Mouse (Mus musculus) embryo, embryonic 10.5 days (tissue): ENCODE measurements around the gene Platr17.
"Not testable (repeated sequence)": the region's sequence is repeated elsewhere in the genome, so short reads cannot be mapped to it uniquely, and the experiment has no call there.

ENCODE experiments used
- DNase-seq: peaks from one replicate; pipeline ENCODE4 v3.0.0-alpha.2; 2015; ENCODE audit warnings: low spot score

The Platr17 gene

DNA sequence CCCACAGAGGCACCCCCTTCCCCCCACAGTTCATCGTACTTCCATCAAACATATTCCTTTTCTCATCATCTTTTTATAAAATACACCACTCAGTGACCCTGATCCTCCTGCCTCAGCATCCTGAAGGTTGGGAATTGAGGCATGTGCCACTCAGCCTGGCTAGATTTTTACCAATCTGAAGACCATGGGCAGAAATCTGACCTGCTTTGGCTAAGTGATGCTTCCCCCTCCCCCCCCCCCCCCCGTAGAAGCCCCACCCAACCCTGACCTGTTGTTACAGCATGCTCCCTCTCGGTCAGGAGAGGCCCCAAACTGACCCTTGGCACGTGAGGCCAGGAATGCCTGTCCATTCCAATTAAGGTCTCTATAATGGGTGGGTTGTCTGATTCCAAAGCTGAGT lies at the start of gene Platr17:
Gene Platr17, plus strand, starts transcription at position 301 of the 400 bp plus-strand sequence.
- DNase-seq, result not testable (repeated sequence)

DNA sequence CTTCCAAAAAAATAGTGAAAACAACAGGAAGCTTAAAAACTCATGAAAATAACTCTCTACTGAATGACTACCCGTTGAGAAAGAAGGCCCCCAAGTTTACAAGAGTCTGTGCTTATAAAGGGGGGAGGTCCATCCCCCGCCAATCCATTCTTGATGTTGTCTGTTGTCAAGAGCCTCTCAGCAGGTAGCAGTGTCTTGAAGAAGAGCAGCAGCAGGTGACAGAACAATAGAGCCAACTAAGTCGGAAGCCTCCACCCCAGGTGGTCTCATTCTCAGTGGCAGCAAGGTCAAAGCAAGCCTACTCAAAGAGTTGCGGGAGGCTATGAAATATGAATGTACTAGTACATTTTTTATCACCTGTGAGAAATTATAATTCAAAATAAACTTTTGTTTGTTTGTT lies 47.1 kb upstream of the Platr17 start:
- DNase-seq, result no peak

DNA sequence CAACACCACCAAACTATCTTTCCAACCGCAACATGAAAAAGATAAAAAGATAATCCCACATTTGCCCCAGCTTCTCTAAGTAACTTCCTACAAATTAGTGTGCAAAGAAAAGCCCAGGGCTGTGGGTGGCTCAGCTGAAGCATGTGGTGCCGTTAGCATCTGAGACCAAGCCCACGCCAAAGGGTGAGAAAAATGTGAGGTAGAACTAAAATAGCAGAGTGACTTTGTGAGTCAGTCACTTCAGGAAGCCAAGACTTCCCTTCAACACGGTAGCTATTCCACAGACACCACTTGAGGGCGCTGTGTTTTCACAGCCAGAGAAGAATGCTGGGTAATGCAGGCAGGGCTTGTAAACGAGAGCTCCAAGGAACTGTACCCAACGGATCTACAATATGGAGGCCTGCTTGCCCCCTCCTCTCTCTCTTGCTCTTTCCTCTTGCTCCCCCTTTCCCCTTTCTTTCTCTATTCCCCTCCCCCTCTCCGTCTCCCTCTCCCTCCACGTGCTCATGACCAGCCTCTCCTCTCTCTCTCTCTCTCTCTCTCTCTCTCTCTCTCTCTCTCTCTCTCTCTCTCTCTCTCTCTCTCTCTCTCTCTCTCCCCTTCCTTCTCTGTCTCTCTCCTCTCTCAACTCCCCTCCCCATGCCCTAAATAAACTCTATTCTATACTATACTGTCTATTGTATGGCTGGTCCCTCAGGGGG lies 39.5 kb upstream of the Platr17 start:
- DNase-seq, result peak; percentile 68

DNA sequence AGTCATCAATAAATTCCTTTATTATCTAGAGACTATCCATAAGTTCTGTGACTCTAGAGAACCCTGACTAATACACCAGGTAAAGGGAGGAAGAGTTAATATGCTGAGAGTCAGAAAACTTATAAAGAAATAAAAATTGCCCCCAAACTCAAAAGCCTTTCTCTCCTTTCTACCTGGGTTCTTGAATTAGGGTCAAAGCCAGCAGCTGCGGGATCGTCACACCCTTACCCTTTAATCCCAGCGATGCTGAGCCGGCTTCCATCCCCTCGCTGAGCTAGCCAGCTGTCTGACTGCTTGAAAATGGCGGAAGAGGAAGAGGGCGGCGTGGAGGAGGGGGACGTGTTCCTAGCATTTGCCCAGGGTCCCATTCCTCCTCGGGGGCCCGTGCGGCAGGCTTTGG lies 31.4 kb upstream of the Platr17 start, which contains the start of gene Gm7029:
Gene Gm7029, plus strand, starts transcription at position 301 of the 400 bp plus-strand sequence.
- not testable (repeated sequence) for DNase-seq

DNA sequence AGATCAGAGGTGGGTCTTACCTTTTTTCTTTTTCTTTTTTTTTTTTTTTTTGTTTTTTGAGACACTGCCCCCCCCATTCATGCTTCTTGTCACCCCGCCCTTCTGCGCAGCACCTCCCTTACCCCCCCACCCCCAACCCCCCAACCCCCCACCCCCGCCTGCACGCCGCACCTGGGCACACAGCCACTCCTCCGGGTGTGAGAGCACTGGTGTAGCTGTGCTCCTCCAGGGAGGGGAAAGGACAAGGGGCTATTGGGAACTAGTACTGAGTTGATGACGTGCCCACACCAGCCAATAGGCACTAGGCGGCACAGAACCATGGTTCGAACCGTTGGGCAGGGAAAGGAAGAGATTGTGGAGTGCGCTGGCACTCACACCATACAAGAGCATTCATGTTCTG lies 30.5 kb upstream of the Platr17 start:
- DNase-seq, result no peak

DNA sequence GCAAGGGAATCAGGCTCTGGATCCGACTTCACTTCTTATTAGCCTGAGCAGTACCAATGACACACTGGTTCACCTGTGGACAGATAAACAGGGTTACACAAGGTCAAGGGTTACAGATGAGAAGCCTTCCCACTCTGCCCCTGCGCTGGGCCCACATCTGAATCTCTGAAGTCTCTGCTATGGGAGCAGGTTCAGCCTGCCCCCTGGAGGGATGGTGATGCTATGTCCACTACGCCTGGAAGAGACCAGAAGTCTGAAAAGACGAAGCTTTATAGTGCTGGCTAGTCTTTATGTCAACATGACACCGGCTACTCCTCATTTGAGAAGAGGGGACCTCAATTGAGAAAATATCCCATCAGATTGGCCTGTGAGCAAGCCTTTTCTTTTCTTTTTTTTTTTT lies 29.1 kb upstream of the Platr17 start:
- peak; percentile 42 for DNase-seq

DNA sequence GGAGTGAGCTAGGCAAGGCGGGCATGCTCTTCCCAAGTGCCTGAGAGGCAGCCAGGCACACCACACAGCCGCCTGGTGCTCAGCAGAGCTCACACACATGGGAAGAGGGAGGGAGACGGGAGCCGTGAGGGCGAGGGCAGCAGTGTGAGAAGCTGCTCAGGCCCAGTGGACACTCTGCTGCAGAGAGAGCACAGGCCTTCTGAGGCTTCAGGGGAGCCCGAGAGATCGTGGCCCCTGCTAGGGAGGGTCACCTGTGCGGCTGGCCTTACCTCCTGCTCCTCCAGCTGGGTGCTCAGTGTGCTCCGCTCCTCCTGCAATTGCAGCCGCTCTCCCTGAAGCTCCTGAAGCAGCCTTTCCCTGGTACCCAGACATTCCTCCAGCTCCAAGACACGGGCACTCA lies 20.6 kb upstream of the Platr17 start:
- DNase-seq, result not testable (repeated sequence)

DNA sequence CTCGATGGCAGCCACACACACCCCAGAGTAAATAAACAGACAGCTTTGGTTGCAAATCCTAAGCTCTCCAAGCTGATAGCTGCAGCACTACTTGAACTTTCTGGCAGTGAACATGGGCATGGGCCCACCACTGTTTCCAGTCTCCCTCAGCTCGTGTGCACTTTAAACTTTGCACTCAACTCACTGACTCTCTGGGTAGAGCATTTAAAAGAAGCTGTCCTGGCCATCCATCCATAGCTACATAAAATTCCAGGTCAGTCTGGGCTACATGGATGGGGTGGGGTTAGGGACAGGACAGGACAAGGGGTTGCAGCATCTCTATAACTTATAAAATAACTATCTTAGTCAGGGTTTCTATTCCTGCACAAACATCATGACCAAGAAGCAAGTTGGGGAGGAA lies 17.1 kb upstream of the Platr17 start:
- DNase-seq, result not testable (repeated sequence)

DNA sequence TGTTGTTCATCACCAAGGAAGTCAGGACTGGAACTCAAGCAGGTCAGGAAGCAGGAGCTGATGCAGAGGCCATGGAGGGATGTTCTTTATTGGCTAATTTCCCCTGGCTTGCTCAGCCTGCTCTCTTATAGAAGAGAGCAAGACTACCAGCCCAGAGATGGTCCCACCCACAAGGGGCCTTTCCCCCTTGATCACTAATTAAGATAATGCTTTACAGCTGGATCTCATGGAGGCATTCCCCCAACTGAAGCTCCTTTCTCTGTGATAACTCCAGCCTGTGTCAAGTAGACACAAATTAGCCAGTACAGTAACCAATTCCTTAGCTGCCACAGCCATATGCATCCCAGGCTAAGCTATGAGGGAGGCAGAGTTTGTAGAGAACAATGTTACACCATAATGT lies 16.7 kb upstream of the Platr17 start:
- not testable (repeated sequence) for DNase-seq

DNA sequence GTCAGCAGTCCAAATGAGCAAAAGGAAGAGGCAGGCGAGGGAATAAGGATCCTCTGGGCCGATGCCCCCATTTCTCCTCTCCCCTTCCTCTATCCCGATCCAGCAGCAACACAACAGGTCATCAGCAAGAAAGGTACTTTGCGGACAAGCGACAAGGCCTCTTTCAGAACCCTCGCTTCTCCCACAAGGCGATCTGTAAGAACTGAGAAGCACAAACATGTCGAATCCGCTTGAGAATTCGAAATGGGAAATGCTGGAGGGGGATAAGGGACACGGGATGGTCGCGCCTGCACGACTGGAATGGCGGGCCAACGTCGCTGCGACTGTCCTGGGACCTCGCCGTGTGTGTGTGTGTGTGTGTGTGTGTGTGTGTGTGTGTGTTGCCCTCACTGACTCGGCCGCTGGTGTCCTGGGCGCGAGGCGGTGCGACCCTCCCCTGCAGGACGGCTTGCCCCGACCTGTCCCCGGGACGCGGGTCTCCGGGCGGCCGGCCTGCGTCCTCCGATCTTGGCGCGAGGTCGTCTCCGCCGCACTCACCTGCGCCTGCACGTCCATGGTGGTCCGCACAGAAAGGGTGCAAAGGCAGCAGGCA lies 14.9 kb upstream of the Platr17 start:
- peak; percentile 31 for DNase-seq

DNA sequence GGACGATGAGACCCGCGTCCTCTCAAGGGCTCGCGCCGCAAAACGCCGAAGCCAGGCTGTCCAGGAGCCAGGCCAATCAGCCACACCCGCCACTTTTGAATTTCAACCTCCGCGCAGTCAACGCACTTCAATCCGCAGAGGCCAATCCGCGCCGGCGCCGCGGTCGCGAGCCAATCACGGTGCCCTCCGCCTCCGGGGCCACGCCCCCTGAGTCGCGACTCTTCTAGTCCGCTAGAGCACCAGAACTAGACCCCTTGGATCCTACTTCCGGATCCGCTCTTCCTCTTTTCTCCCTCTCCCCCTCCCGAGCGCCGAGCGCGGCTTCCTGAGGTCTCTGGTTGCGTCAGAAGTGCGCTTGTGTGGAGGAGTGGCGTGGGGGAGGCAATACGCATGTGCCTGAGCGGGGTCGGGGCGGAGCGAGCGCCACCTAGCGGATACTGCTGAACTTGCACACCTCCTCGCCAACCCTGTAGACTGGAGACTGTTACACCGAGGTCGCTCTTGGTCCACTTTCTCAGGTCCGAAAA lies 14.3 kb upstream of the Platr17 start, which contains the start of gene Kifc1:
Gene Kifc1, minus strand, starts transcription at position 129 of the 527 bp plus-strand sequence.
- peak; percentile 100 for DNase-seq

DNA sequence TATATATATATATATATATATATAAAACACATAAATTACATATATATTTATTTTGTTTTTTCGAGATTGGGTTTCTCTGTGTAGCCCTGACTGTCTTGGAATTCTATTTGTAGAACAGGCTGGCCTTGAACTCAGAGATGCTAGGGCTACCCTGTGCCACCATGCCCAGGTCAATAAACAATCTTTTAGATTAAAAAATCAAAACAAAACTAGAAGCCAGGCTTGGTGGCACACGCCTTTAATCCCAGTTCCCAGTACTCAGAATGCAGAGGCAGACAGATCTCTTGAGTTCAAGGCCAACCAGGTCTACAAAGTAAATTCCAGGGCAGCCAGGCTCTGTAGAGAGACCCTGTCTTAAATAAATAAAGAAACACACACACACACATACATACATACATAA lies 13.6 kb upstream of the Platr17 start:
- no peak for DNase-seq

DNA sequence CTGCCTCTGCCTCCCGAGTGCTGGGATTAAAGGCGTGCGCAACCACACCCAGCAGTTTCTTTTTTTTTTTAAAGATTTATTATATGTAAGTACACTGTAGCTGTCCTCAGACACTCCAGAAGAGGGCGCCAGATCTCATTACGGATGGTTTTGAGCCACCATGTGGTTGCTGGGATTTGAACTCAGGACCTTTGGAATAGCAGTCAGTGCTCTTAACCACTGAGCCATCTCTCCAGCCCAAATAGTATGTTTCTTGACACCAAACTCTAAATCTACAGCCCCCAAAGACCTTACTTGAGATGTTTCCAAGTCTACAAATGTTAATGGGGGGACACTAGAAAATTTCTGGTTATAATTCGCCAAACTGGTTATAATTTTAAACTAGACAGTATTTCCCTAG lies 13.0 kb upstream of the Platr17 start:
- not testable (repeated sequence) for DNase-seq

DNA sequence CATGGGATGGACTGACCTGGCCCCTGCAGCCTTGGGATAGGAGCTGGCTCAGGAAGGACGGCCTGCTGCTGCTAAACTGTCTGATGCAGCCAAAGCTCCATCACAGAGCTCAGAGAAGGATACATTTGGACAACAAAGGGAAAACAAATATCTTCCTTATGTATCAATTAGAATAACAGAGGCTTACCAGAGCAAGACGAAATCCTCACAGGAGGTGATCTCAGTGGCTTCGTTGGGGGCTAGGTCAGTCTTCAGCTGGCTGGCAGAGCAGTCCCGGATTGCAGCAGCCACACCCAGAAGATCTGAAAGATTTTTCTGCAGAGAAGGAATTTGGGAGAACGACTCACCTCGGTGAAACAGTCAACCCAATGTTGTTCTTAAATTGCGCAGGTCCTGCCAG lies 12.5 kb upstream of the Platr17 start:
- no peak for DNase-seq

DNA sequence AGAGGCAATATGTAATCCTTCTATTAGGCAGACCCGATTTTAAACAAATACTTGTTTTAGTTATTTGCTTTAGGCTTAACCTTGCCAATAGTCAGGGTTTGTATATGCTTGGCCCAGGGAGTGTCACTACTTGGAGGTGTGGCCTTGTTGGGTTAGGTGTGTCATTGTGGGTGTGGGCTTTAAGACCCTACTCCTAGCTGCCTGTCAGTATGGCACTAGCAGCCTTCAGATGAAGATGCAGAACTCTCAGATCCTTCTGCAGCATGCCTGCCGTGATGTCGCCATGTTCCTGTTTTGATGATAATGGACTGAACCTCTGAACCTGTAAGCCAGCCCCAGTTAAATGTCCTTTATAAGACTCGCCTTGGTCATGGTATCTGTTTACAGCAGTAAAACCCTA lies 11.9 kb upstream of the Platr17 start:
- not testable (repeated sequence) for DNase-seq

DNA sequence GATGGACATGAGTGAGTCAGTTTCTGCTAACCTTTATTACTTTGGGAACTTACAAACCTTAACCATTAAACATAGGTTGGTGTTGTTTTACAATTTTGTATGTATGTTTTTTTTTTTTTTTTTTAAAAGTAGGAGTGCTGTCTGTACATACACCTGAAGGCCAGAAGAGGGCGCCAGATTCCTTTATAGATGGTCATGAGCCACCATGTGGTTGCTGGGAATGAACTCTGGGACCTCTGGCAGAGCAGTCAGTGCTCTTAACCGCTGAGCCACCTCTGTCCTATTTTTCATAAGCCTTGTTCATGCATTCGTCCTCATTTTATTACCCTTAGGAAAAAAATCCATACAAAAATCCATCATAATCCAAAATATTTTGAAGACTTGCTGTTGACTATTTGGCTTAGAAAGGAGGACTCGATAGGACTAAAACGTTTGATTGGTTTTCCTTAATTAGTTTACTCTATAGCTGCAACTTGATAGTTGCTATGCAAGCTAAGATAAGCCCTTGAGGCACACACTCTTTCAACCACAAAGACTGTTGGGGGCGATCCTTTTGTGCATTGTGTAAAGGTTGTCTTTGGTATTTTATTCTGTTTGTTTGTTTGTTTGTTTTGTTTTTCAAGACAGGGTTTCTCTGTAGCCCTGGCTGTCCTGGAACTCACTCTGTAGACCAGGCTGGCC lies 7.7 kb upstream of the Platr17 start:
- DNase-seq, result peak; percentile 89

DNA sequence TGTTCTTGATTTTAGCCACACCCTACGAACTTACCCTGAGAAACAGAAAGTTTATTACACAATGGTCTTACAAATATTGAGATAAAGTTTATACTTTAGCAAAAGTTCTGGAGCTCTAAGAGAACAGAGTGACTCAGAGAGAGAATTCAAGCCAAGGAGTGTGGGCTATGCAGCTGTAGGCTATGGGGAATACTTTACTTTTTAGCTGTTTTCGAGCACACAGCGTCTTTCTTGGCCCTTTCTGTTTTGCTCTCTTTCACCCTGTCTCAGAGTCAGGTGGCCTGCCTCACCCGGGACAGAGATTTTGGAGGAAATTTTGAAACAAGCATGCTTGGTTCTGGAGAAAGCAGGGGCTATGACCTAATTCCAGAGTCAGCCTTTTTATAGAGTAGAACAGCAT lies 6.7 kb upstream of the Platr17 start:
- DNase-seq, result not testable (repeated sequence)

DNA sequence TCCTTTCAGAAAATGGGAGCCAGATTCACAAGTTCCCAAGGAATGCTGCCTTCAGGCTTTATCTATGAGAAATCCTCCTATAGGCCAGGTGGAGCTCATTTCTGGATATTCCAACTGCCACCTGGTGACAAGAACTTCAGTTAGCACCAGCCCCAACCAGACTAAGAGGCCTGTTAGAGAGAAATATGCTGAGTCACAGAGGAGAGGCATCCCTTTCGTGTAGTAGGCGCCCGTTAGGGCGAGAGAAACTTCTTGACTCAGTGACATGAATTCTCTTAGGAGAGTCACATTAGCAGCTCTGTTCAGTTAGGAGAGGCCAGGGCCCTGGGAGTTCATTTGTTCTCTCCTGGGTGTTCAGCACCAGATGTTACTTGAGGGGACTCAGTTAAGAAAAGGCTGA lies 5.3 kb upstream of the Platr17 start:
- no peak for DNase-seq

DNA sequence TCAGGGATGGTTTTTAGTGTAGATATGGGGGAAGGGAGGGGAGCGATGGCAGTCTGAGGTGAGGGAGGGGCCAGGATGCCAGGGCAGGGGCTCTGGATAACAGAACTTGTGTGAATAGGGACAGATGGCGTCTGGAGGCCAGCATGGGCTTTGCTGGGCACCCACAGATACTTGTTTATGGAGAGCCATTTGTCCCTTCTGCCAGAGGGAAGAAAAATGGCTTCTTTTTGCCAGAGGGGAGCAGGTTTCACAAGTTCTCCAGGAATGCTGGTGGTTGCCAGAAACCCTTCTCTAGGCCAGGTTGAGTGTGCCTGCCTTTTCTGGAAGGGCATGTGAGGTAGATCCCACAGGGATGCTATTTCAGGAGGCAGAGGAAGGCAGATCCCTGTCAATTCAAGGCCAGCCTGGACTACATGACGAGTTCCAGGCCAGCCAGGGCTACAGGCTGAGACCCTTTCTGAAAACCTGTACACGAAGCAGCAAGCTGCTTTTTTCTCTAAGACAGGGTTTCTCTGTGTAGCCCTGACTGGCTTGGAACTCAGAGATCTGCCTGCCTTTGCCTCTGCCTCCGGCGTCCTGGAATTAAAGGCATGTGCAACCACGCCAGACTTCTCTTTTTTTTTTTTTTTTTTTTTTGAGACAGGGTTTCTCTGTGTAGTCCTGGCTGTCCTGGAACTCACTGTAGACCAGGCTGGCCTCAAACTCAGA lies 4.5 kb upstream of the Platr17 start:
- no peak for DNase-seq

DNA sequence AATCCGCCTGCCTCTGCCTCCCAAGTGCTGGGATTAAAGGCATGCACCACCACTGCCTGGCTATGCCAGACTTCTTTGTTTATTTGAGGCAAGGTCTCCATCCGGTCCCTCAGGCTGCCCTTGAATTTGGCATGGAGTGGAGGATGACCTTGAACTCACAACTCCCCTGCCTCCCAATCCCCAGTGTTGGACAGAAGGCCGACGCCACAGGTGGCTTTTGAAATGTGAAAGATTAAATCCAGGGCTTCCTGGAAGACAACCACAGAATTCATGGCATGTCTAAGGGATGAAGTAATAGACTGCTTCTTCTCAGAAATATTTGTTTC lies 4.0 kb upstream of the Platr17 start:
- DNase-seq, result no peak

DNA sequence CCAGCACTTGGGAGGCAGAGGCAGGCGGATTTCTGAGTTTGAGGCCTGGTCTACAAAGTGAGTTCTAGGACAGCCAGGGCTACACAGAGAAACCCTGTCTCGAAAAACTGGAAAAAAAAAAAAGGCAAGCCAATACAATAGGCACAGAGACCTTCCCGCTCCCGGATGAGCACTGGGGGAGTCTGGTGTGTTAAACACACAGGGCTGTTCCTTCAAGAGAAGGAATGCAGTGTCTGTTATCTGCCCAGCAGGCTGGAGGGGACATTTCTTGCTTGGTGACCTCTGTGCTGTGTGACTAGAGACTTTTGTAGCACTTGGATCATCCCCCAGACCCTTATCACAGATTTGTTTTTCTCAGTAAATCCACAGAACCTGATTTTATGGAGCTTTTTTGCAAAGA lies 3.3 kb upstream of the Platr17 start:
- DNase-seq, result no peak

DNA sequence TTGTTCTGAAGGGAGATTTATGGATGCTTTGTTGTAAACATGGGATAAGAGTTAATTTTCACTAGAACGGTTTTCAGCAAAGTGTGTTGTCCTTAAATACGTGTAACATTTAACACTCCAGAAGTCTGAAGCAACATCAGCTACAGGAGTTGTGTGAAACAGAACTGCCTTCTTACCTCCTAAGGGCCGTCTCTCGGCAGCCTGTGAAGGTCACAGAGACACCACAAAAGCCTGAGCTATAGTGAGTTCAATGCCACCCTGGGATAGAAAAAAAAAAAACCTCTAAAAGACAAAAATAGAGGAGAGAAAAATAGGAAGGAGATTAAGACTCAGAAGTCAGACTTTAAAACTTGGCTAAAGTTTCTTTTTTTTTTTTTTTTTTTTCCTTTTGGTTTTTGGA lies 2.9 kb upstream of the Platr17 start:
- DNase-seq, result no peak
